Mouse (Mus musculus) embryonic fibroblast, embryonic 13.5 days (primary cell): ENCODE results near the gene Iqcc.

Experiments used
- CTCF ChIP-seq: IDR thresholded peaks from 2 replicates; pipeline ENCODE4 v1.5.1; 2011; ENCODE audit warnings: mild to moderate bottlenecking, control low read depth, low read length, moderate library complexity, borderline replicate concordance; ENCODE audit not compliant: insufficient read depth
- POLR2A ChIP-seq: IDR thresholded peaks from 2 replicates; pipeline ENCODE4 v1.6.1; 2011; ENCODE audit warnings: low read depth, mild to moderate bottlenecking, control low read depth, low read length, moderate library complexity

DNA sequence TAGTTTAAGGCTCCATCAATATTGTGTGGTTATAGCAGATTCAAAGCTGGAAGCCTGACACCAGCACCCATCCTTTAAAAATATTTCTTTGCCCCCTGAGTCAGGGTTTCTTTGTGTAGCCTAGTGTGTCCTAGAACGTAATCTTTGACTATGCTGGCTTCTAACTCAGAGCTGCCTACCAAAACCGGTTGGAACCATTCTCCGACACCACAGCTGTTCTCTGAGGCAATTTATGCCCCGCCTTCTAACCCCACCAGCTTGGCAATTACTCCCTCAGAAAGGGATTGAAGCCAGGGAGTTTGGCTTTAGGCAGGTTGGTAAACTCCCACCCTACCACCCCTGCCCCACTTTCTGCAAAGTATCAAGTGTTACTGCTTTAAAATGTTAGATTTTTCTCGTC, 22.9 kb upstream of the Iqcc start:
- no peak for TF ChIP-seq POLR2A
- TF ChIP-seq CTCF: no peak
